Mouse (Mus musculus): ENCODE results near the gene Tjap1. TPM values are rescaled to one million over a fixed set of nuclear protein-coding genes. Genes with fewer than 3 reads are reported as not detected.

The Tjap1 gene
- 10 to 100 TPM; 79.8 to 90.9 TPM for total RNA-seq (2021)
- long read RNA-seq, experiment 1, transcript Tjap1-201 (10 exons, 2,426 nt) = major isoform, 7 of 84 reads
- long read RNA-seq, experiment 1, partial matches to known transcripts = 19 of 84 reads
- long read RNA-seq, experiment 1, other reads (novel, unspliced or antisense) = 51 of 84 reads
- long read RNA-seq, experiment 2, transcript Tjap1-201 (10 exons, 2,426 nt) = major isoform, 10 of 117 reads
- long read RNA-seq, experiment 2, partial matches to known transcripts = 13 of 117 reads
- long read RNA-seq, experiment 2, other reads (novel, unspliced or antisense) = 89 of 117 reads

DNA sequence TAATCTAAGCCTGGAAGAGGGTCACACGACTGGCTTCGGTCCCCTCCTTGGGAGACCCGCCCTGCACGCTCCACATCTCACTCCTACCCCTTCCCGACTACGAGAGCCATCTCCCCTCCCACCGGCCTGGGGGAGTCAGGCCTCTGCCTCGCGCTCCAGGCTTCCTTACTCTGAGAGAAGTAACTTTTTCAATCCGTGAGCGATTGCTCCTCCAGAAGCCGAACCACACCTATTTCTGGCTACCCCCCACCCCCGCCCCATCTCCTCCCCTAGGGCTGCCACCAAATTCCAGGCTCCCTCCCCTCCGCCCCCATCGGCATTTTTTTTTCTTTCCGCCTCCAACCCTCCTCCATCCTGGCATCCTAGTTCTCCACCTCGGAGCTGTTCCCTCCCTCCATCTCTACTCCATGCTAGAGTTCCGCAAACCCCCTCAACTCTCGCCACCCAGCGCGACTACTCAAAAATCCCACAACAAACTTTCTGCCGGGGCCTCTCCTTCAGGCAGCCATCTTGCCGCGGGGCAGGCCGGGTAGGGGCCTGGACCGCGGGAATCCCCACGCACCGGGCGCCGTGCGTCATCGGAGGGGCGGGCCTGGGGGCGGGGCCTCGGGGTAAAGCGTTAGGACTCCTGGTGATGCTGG is at the start of gene Tjap1:
Gene Tjap1, minus strand, starts transcription at position 544 of the 641 bp plus-strand sequence.
- peak; percentile 84 to 88 for DNase-seq (ENCODE audit: low spot score in 2 of 2)

DNA sequence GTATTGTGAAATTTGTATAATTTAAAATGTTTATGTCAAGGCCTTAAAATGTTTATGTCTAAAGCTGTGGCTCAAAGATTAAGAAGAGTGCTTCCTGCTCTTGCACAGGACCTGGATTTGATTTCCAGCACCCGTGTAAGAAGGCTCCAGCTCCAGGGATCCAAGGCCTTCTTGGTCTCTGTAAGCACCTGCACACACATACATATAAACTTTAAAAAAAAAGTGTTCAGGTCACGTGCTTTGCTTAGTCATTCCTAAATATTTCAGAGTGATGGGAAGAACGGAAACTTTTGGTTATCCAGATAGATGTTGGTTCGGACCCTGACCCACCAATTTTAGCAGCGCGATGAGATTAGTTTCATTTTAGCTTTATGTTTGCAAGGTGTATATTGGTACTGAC is 45.9 kb upstream of the Tjap1 start:
- no peak for DNase-seq (ENCODE audit: low spot score in 2 of 2)

DNA sequence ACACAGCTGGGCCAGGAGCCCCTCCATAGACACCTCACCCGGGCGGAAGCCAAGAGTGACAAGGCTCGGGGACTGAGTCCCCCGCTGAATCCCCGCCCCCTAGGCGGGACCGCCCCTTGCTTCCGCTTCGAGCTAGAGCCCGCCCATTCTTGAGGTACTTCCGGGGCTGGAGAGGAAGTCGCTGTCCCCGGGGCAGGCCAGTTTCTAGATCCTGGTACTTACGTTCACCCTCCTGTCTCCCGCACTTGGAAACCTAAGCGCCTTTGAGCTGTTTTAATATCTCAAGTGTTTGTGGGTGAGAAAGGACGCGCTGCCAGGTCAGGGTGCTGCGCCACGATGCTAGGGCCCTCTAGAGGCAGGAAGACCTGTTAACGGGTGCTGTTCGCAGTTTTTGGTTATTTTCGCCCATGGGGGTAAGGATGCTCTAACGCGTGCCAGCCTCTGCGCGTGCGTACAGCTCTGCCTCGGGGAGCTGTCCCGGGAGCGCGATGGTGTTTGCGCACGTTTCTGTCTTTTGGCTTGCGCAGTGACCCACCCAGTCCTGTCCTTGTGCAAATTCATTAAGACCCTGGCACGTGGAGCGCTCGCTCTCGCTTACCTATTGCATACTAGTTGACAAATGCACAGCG is 45.2 kb upstream of the Tjap1 start, which contains the start of gene Abcc10:
Gene Abcc10, minus strand, starts transcription at position 447 of the 629 bp plus-strand sequence.
- peak; percentile 89 to 96 for DNase-seq (ENCODE audit: low spot score in 2 of 2)

DNA sequence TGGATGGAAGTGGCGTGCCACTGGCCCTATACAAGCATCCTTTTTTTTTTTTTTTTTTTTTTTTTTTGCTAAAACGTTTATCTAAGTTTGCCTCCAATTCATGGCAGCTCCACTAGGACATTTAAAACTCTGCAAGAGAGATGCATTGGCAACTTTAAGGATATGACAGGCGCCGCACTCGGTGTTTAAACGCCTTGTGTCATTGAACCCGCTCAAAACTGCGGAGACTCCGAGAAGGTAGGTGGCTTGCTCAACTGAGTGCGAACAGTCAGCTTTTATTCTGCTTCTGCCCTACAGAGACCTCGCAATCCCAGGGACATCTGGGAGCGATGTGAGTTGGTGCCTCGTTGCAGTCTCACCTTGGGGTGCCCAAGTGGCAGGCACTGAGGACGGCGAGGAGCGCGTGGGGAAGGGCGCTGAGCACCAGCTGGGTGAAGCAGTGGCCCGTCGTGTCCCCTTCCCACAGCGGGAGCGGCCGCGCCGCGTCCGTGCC is 44.6 kb upstream of the Tjap1 start:
- DNase-seq (ENCODE audit: low spot score in 2 of 2) = no peak

DNA sequence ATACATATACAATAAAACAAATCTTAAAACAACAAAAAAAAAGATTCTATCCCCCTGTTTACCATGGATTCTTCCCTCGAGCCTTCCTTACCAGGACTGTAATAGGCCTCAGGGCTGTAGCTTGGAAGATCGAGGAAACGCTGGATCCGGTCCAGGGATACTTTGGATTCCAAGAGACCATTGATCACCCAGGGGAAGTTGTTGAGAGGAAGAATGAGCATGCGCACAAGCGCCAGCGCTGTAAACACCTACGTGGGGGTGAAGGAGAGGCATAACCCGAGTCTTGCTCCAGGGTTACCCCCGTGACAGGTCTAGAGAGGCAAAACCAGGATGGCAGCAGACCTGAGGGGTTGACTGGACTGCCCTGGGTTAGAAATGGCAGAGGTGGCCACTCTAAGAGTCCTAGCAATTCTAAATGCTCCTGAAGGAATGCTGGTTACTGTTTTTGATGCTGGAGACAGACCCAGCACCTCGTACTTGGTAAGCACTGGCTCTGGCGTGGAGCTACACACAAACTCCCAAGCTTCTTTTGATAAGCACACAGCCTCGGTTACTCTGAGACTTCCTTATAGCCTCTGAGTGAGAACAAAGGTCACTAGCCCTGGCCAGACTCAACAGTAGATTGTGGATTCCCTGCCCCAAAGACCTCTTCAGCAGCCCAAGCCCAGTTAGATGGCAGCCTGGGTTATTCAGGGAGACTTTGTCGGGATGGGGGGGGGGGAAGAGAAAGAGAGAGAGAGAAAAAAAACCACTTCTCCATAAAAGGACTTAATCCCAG is 39.4 kb upstream of the Tjap1 start:
- DNase-seq (ENCODE audit: low spot score in 2 of 2) = no peak

DNA sequence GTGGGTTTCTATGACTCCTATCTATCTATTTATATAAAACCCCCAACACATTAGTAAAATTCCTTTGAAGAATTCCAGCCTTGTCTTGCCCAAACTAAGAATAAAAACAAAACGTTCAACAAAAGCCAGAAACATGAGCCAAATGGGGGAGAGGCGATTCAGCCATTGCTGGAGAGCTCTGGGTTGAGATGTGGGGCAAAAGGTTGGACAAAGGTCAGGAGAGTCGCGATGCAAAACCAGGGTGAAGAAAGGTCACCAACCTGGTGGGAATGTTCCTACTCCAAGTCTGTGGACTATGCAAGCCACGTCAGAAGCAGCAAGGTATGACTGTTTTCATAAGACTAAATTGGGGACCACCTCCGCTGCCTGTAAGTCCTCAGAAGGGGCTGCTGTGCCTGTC is 37.7 kb upstream of the Tjap1 start:
- DNase-seq (ENCODE audit: low spot score in 2 of 2) = no peak

DNA sequence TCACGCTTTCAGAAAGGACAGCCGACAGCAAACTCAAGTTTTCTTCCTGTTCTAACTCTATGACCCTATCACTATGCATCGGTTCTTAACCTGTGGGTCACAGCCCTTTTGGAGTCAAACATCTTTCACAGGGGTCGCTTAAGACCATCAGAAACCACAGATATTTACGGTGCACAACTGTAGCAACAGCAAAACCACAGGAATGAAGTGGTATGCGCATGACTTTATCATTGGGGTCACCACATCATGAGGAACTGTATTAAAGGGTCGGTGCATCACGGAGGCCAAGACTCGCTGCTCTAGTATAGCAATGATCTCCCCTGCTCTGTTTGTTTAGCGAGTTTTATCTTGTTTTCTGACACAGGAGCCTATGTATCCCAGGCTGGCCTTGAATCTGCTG is 33.0 kb upstream of the Tjap1 start:
- DNase-seq (ENCODE audit: low spot score in 2 of 2) = no peak

DNA sequence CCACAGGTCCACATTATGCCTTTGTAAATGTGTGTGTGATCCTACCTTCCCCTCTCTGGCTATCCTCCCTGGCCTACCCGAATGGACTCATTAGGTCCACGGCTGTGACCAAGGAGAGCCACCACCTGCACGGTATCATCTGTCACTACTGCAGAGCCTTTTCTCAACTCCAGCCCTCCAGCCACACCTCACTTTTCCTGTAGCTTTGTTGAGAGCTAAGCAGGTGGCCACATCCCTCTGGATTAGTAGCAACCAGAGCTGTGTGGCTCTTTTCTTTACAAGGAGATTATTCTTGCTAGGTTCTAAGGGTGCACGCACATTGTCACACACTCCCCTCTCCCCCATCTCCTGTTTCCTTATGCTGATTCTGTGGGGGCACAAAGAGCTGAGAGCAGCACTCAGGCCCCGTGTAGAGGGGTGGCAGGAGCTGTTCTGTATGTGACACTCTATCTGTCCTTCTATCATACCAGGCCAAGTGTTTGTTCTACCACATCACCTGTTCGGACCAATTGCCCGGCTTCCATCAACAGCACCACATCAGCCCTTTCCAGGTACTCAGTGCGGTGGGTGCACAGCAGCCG is 30.4 kb upstream of the Tjap1 start:
- no peak for DNase-seq (ENCODE audit: low spot score in 2 of 2)

DNA sequence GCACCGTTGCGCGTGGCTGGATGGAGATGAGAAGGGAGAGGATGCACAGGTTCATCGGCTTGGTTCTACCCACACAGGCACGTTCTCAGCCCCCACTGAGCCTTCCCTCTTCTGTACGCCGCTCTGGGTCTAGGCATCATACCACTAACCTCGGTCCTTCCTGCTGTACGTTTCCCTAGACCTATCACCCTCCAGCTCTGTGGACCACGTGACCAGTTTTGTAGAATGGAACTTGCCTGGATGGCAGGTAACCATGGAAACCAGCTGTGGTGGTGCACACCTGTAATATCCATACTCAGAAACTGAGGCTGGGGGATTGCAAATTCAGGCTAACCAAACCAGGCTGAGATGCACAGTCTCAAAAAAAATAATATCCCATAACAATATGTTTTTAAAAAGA is 27.7 kb upstream of the Tjap1 start:
- DNase-seq (ENCODE audit: low spot score in 2 of 2) = no peak

DNA sequence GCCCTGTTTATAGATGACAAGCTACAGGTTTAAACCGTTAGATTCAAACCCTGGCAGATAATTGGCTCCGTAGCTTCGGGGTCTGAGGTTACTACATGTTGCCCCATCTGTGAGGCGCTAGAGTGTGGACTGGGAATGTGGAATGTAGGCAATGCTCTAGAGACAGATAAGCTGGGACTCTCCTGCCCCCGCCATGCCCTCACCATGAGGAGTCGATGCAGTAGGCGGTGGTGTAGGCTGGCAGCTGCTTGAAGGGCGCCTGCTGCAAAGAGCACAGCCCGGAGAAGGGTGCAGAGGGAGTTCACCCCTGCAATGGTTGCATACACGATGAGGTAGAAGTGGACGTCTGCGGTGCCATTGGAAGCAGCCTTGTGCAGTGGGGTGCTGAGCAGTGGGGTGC is 27.0 kb upstream of the Tjap1 start:
- no peak for DNase-seq (ENCODE audit: low spot score in 2 of 2)

DNA sequence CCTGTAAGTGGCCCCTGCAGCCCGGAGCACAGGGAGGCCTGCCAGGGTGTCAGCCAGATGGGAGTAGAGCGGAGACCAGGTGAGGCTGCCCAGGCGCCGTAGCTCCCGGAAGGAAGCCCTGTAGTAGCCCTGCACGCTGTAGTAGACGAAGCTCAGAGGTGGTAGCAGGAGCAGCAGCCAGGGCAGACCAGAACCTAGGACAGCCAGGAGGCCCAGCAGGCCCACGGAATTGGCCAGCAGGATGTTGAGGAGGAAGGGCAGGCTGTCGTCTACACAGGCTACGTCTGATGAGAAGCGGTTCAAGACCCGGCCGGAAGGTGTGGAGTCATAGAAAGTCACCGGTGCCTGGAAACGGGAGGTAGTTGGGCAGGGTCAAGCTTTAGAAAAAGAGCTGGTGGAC is 24.1 kb upstream of the Tjap1 start:
- DNase-seq (ENCODE audit: low spot score in 2 of 2) = peak in 1 of 2 experiments; percentile 12

DNA sequence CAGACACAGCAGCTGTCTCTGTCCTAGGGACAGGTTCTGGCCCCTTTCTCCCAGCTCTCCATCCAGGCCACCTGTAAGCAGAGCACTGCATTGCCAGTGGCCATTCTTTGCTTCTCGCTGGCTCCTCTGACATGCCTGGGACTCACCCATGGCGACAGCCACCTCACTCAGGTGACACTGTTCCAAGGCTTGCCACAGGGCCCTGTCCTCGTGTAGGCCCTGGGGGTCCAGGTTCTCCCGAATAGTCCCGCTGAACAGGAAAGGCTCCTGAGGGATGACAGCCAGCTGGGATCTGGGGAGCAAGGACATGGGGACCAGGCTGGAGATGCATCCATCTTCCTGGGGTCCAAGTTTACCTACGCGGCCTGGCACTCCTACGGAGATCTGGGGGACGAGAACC is 21.4 kb upstream of the Tjap1 start:
- DNase-seq (ENCODE audit: low spot score in 2 of 2) = no peak

DNA sequence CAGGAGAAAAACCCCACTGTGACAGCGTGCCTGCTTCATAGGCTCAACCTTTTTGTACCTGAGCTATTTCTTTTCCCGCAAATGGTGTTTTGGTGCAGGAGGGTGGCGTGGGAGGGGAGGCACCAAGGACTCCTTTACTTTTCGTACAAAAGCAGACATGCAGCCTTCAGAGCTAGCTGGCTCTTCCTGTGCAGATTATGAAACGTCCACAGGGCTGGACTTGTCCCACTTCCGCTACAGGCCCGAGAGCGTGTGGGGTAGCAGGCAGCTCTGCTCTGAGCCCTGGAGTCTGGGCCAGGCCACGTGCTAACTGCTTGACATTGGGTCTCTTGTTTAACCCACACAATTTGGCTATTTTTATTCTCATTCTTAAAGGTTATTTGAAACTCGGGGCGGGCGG is 19.1 kb upstream of the Tjap1 start:
- no peak for DNase-seq (ENCODE audit: low spot score in 2 of 2)

DNA sequence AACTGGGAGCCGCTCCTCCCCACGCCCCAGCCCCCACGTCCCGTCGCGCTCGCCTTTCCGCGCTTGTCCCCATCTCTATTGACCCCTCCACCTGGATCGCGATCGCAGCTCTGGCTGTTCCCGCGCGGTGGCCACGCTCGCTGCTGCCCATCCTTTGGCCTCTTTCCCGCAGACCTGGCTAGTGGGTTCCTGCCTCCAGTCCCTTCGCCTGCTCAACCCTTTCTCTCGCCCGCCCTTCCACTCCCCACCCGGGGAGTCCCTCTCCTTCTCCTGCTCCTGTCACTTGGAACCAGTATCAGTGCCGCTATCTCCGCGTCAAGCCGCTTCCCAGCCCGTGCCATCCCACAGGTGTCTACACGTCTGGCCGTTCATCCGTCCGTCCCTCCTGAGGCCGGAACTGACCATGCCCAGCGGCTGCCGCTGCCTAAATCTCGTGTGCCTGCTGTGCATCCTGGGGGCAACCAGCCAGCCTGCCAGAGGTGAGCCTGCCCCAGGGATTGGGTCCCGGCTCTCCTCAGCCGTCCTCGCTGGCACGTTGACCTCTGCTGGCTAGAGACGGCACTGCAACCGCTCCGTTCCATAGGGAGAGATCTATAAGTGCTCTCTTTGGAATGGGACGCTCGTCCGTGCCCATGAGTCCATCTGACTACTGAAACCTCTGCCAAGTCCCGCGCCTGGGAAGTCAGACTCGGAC is 15.5 kb upstream of the Tjap1 start:
- DNase-seq (ENCODE audit: low spot score in 2 of 2) = peak; percentile 67 to 79

DNA sequence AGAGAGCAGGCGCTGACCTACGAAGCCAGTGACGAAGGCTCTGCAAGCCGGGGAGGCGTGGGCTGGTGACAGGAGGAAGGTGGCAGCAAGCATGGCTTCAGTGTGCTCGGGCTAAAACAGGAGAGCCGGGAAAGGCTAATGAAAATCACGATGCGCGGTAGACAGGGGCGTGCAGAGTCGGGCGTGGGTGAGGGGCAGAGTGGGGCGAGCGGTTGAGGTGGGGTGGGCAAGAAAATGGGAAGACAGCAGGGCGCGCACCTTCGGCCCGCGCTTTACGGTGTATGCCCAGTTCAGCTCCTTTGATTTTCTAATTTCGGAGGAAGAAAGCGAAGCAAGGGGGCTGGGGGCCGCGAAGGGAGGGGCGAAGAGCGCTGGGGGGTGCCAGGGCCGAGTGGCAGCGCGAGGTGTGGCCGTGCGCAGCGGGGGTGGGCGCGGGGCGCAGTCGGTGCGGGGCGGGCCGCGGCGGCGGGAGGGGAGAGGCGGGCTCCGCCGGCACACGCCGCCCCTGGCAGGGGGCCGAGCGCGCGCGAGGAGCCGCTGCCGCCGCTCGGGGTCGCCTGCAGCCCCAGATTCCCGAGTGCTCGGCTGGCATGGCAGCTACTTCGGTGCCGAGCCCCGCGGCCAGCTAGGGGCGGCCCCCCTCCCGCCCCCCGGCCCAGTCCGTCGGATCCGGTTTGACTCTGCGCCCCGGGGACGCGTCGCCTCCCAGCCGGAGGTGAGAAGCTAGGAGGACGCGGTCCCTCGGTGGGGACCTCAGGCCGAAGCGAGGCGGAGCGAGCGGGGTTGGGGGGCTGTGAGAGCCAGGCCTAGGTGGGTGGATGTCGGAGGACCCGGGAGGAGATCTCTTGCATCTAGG is 14.8 kb upstream of the Tjap1 start, which contains the start of gene Dlk2:
Gene Dlk2, plus strand, starts transcription at position 58 of the 856 bp plus-strand sequence.
- DNase-seq (ENCODE audit: low spot score in 2 of 2) = peak in 1 of 2 experiments; percentile 21

DNA sequence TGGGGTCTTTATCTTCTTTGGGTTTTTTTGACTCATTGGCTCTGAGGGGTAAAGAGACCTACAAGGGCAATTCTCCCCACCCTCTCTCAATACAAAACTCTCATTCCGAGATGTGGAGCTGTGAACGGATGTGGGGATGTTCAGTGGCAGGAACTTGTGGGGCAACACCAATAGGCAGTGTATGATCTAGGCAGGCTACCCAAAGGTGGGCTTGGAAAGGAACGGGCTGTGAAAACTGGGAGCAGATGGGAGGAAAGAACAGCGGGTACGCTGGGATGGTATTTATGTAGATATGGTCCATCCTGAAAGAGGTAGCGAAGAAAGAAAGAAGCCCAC is 14.2 kb upstream of the Tjap1 start:
- no peak for DNase-seq (ENCODE audit: low spot score in 2 of 2)

DNA sequence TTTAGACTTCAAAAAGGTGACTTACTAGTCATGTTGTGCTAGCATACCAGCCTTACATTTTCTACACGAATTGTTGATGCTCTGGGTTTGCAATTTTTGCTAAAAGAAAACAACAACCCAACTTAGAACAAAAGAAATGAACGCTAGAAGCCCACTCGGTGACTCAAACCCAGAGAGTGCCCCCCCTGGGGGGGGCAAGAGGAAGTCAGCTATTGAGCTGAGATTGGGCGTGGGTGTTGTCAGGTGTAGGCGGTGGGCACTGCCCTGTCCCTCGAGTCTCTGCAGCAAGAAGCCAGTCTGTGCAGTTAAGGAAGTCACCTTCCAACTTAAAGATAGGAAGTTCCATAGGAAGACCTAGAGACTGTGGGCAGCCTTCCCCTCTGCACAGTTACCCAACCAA is 13.8 kb upstream of the Tjap1 start:
- DNase-seq (ENCODE audit: low spot score in 2 of 2) = peak in 1 of 2 experiments; percentile 11

DNA sequence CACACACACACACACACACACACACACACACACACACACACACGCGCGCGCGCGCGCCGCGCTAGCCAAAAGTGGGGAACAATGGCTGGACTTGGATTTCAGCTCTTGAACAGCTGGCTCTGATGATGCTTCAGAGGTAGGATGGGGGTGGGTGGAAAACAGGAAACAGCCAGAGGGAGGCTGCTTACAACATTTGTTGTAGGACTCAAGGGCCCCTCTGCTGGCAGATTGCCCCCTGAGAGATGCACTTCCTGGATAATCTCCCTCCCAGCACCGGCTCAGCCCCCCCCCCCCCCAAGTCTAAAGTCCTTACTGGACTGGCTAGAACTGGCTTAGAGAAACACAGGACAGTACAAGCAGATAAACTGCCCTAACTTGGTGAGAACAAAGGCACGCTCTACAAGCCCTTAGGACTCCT is 4.9 kb upstream of the Tjap1 start:
- peak; percentile 49 to 80 for DNase-seq (ENCODE audit: low spot score in 2 of 2)

DNA sequence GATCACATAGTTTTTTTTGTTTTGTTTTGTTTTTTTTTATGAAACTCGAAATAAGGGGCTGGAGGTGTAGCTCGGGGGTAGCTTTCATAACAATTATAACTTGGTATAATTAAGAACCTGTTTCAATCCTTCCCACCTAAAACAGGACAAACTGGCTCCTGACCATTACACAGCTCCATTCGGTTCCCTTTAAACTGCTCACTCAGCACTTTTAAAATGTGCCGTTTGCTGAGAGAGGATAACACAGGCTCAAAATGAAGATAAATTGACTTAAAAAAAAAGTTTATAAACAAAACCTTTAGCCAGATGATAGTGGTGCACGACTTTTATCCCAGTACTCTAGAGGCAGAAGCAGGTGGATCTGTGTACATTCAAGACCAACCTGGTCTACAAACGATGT is 2.6 kb upstream of the Tjap1 start:
- no peak for DNase-seq (ENCODE audit: low spot score in 2 of 2)
